Mouse (Mus musculus) mouse embryonic stem cell (cell line): ENCODE measurements around the gene Pclo.

Experiments
- in situ Hi-C, 2 experiments: fragments of 300-500 bp; cut with MboI; formaldehyde crosslinking; loops; 1 replicate in 1 of 2; 3 replicates in 1 of 2; pipeline ENCODE4 v1.14.3; 2019 to 2020; ENCODE audit warnings: low sequenced_read_pairs in 2 of 2, low pct_unique_long_range_greater_than_20kb in 1 of 2, mixed read lengths in 1 of 2; ENCODE audit not compliant: unreplicated experiment in 1 of 2

Pclo gene

DNA sequence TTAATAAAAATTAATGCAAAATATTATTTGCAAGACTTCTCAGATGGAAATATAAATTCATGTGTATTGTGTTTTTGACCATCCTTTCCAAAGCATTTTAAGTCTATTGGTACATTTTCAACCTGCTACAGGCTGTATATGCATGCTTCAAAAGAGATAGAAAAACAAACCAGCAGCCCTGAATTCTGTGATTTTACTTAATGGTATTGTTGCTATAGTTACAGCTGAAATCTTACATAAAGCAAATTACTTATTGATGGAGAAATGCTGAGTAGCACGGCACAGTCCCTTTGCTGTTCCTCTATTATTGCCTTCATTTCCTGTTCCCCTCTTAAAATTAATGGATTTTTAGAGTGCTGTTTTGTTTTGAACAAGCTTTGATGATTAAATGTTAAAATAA, 145.9 kb downstream of the Pclo start:
- in situ Hi-C loops, result no loop called here

DNA sequence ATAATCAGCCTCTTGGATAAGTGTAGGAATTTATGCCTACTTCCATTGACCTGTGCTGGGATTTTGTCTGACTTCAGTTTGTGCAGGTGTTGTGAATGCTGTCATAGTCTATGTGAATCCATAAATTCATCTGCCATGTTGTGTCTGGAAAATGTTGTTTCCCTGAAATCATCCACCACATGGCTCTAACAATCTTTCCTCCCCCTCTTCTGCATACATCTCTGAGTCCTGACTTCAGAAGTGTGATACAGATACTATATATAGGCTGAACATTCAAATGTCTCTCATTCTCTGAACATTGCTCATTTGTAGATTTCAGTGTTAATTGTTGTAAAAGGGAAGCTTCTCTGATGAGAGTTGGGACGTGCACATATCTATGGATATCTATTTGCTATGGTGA, 147.5 kb downstream of the Pclo start:
- in situ Hi-C loops, result no loop called here

DNA sequence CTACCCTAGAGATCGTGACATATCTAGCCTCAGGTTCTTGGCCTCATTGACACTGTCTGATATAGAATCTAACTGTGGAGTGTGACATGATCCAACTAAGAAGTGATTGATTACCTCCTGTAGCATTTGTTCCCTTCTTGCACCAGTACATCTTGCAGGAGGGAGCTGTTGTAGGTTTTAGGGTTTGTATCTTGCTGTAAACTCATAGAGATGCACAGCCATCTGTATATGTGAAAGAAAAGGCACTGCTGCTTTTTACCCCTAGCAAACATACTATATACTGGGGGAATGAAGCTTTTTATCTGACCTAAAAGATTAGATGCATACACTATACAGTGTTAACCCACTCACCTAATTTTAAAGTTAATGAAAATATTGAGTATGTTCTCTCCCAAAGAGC, 147.9 kb downstream of the Pclo start:
- in situ Hi-C loops, result no loop called here

DNA sequence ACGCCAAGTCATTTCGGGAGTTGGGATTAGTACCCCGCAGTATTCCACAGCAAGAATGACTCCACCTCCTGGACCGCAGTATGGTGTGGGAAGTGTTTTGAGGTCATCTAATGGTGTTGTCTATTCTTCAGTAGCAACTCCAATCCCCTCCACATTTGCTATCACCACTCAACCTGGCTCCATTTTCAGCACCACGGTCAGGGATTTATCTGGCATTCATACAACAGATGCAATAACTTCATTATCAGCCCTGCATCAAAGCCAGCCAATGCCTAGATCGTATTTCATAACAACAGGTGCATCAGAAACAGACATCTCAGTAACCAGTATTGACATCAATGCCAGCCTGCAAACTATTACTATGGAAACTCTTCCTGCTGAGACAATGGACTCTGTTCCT, 165.7 kb downstream of the Pclo start:
- in situ Hi-C loops, result no loop called here

DNA sequence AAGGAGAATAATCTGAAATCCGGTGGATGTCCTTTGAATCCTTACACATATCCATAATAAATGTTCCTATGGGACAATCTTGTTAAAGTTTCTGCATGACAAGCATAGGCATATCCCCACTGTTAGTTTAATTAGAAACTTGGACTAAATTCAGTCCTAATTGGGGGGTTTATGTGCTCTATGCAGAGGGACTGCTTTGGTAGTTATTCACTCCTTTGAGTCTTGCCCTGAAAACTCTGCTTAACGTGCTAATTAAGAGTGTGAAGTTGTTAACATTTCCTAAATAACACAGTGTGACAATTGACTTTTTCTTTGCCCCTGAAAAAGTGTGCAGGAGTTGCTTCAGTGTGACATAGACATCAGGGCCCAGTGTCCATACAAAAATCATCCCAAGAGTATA, 177.3 kb downstream of the Pclo start:
- in situ Hi-C loops, result no loop called here

DNA sequence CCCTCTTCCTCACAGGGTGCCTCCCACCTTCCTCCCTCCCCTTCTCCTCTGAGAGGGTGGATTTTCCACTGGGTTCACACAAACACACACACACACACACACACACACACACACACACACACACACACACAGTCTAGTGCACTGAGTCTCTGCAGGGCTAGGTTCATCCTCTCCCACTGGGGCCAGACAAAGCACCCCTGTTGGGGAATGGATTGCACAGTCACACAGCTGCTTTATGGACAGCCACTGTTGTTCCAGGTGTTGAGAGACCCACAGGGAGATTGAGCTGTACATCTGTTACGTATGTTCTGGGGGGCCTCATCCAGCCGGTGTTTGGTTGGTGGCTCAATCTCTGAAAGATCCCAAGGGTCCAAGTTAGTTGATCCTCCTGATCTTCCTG, 182.0 kb downstream of the Pclo start:
- in situ Hi-C loops, result no loop called here

DNA sequence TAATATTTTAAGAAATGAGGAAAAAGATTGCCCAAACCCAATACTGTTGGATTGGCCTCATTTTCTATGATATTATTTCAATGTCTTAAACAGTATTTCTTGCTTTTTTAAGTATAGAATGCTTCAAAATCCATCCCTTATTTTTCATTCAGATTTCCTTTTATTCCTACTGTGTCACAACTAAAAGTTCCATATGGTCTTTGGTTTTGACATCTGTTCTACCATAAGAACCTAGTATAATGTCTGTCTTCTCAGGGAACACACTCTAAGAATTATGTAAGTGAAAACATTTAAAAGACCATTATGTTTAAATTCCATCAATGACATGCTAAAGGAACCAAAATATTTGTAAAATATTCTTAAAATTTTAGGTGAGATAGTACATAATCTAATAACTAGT, 186.2 kb downstream of the Pclo start:
- in situ Hi-C loops, result no loop called here

DNA sequence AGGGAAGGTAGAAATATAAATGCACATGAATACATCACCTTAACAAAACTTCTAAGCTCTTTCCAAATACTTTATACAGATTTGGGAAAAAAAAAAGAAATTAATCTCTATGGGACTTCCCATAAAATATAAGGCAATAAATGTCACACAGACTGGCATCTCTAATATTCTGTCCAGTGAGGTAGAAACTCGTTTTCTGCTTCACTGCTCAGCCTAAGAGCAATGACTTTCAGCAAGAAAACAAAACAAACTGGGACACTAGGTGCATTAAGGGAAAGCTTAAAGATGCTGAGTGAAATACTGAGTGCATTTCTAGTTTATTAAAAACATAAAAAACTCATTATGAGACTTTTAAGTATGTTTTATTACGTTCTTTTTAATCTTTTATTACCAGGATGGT, 190.7 kb downstream of the Pclo start:
- in situ Hi-C loops, result no loop called here

DNA sequence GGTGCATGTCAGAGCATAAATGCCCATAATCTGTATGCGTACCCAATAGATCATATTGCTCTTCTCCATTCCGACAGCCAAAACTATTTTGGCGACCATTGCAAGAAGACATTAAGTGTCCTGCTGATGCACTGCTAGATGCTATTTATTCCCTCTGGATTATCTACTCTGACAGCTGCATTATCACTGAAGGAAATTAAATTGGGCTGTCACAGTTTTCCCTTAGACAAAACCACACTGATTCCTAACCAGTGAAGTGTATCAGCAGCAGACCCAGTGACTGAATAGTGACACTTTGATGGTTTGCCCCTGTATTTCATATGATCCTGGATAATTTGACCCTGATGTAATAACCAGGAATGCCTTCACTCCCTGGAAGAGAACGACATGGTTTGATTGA, 192.6 kb downstream of the Pclo start:
- in situ Hi-C loops, result no loop called here

DNA sequence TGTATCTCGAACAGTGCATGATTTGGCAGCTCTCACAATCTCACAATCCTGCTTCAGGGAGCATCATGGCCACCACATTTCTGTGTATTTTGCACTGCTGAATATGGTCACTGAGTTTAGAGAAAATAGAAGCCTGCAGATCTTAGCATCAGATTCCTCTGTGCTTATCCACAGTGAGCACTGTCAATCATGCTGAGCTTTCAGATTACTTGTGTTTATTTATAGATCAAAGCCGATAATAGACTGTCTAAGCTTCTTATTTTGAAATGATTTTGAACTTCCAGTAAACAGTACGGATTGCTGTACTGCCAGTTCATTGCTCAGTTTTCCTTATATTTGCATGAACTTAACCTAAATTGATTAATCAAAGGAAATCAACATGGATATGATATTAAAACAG, 208.9 kb downstream of the Pclo start:
- in situ Hi-C loops, result no loop called here

DNA sequence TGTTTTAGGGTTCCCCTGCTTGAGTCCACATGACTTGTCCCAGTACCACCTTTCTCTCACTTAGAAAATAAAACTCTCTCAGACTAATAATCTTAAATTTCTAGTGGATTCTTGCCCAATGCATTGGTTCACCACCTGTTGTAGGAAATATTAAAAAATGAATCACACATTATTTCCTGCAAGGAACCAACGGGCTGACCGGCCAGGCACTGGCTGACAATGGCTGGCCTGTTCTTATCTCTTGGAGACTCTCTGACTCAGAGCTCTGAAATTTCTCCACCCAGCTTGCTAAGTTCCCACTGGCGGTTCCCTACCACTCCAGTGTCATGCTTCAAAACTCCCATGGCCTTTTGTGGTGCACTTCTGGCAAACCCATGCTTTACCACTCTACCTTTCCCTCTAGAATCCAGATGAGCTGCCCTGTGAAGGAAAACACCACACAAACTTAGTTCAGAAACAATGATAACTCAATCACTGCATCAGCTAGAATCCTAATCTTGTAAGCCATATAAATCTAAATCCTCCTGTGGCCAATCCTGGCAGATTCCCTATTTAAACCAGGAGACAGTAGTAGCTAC, 214.0 kb downstream of the Pclo start:
- in situ Hi-C loops, result no loop called here

DNA sequence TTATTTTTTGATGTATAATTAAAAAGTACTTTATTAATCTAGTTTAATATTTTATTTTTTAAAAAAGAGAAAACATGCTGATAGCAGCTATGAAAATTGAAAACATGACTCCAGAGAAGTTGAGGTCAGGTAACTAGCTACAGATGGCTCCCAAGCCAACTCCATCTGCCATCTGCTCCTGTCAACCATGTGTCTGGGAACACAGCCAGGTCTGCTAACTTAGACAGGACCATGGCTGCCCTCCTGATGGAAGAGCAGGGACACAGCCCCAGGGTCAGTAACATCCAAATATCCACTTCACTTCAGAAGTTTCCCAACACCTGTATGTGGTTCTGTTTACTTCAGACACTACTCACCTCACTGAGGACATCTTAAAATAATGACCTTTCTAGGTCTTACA, 236.2 kb downstream of the Pclo start:
- in situ Hi-C loops, result no loop called here

DNA sequence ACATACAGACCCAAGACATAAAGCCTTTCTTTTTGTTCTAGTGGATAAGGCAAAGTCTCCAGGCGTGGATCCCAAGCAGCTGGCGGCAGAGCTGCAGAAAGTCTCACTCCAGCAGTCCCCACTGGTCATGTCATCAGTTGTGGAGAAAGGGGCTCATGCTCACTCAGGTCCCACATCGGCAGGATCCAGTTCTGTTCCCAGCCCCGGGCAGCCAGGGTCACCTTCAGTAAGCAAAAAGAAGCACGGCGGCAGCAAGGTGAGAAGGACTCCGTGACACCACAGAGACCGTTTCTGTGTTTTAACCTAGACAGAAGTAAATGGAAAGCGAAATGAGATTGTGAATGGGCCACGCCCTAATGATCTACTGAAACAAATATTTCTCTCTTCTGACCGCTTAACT, 252.0 kb downstream of the Pclo start:
- in situ Hi-C loops, result no loop called here

DNA sequence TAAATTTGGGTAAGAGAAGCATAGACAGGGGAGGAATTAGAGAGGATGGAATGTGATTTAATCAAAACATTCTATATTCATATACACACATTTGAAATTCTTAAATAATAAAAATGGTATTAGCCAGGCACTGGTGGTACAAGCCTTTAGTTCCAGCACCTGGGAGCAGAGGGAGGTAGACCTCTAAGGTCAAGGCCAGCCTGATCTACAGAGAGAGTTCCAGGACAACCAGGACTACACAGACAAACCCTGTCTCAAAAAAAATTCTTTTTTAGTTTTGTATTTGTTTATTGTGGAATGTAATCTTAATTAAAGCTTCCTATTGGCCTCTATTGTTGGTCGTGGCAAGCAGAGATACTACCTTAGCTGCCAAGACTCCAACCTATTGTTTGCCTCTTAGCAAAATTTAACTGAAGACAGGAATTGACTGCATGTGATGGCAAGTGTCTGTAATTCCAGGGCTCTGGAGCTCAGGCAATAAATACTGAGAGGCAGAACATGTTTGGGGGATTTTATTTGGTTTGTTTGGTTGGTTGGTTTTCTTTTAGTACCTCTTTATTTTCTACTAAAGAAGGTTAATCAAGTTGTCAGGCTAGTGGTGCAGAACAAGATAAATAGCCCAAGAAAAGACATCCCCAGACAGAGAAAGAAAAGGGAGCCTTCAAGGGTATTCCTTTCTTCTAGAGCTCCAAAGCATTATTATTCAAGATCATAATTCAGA, 267.8 kb downstream of the Pclo start:
- in situ Hi-C loops, result no loop called here

DNA sequence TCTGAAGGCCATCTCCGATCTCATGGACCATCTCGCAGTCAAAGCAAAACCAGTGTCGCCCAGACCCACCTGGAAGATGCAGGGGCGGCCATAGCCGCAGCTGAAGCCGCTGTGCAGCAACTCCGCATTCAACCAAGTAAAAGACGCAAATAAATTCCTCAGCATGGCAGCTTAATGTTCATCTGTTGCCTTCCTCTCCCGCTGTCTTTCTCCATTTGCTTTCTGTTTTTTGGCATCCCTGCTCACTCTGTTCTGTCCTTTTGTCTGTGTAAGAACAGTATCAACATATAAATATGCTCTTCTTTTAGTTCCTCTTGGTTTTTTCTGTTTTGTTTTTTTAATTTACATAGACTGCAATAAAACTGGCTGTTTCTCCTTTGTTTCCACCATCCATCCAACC, 279.2 kb downstream of the Pclo start:
- in situ Hi-C loops, result no loop called here

DNA sequence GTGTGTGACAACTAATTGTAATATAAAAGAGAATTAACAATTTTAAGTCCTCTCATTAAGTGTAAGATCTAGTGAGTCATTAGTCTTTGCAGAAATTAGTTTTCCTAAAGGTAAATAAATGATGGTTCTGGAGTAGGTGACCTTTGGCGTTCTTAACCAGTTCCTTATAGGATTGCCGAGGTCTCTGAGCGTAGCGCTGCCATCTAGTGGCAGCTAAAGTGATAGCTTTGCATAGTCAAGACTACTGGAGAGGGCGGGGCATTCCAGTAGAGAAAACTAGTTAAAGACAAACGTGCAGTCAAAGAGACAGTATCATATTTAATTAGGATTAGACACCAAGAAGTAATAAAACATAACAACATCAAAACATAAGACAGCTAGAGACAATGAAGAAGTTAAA, 292.4 kb downstream of the Pclo start:
- in situ Hi-C loops, result no loop called here

DNA sequence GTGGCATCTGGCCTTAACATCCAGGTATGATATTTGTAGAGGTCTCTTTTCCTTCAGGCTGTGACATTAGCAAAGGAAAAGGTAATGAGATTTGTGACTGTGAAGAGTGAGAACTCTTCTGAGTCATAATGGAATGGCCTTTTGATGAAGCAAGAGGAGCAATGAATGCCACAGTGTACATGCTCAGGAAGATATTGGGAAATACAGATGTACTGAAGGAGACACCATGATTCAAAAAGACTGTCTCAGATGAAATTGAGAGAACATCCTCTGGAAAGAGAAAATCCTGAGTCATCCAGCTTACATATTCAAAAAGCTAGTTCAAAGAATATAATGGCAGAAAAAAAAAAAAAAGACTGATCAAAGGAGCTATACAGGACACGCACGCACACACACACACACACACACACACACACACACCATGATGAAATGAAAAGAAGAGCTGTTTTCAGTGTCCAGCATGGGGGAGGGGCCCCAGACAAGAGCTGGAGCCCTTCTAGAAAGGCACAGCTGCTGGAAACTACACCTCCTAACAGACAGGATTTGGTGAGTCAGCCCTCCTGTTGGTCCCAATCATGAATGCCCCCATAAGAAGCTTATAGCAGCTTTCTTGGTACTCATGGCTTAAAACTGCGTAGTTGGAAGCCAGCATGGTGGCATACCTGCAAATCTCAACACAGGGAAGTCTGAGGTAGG, 318.6 kb downstream of the Pclo start:
- in situ Hi-C loops, result no loop called here

DNA sequence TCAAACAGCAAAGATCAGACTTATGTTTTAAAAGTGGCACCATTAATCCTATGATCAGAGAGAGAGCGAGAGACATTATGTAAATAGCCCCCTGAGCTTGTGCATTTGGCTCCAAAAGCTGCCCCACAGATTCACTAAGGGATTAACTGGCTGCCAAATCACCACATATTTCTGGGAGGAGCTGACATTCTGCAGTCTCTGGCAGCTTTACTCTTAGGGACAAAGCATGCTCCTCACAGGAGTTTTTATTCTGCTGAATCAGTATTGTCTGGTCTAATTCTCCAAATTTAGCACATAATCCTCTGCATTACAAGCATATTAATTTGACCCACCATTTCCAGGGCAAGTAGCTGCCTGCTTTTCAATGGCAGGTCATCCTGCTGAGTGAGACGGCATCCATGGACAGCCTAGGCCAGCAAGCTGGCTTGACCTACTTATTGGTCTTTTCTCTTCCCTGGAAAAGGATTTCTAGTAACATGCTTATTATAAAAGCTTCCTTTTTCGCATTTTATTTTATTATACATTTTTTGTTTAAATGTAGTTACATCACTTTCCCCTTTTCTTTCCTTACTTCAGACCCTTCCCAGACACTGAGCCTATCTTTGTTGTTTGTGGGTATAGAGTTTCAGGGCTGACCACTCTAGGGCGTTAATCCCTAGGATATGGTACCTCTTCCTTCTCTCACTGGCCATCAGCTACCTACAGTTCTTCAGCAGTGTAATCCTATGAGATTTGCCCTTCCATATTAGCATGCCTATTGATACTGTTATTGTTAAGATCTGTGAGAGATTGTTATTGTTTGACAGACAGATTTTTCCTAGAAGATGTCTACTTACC, 319.7 kb downstream of the Pclo start:
- in situ Hi-C loops, result no loop called here

DNA sequence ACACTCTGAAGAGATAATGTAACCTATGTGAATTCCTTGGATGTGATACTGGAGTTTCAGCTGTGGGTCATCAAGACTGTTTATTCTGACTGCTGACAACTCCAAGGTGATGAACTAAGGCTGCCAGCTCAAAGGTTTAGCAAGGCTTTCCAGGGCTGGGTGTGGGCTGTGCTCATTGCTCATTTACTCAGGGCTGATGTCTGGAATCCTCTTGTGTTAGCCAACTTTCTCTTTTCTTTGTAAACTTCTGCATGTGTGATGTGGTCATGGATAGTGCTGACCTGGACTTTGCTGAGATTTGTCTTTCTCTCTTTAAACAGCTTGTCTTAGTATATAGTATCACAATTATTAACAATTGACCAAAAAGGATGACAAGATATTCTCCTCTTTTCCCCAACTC, 338.9 kb downstream of the Pclo start:
- in situ Hi-C loops, result no loop called here
